Comparison of ENCODE assay signal across 8 mouse cellular contexts in genomic region chr15:25940397-25941377, GRCm38 (mm10). TPM values are rescaled to one million over a fixed set of nuclear protein-coding genes. Genes with fewer than 3 reads are reported as not detected.
DNase-seq lines count a peak whose midpoint lies in the region; ATAC-seq and TF ChIP-seq lines count a peak whose summit lies in the region.

No protein-coding gene starts in this region.

- intact Hi-C loops in gastrocnemius, adult 2 months (cut with DNase I): loop anchor here (1.0 kb wide), 1 partner anchor 36 kb away; no protein-coding TSS in a partner anchor

- H3K4me2 ChIP-seq in intestine, embryonic 16.5 days (ENCODE audit: low read depth, low read length): peak overlapping the region; percentile 49
- peak overlapping the region; percentile 49 for H3K4me2 ChIP-seq in lung, embryonic 16.5 days (ENCODE audit: low read depth, low read length)

- H3K4me1 ChIP-seq in intestine, embryonic 16.5 days (ENCODE audit: control insufficient read depth, insufficient read depth, low read length): peaks cover 3% of the 10 kb centered on the region; the same call in 1 of the 2 replicates
- no peaks in the 10 kb centered on the region; the same call in 1 of the 2 replicates for H3K4me1 ChIP-seq in lung, embryonic 16.5 days (replicated peaks; ENCODE audit: control insufficient read depth, insufficient read depth, low read length)

- TF ChIP-seq CTCF in gastrocnemius, adult 2 months (IDR thresholded peaks at IDR 0.05): peak; percentile 14; the same call in 1 of the 2 replicates

- peak overlapping the region; percentile 79 for H3K4me3 ChIP-seq in gastrocnemius, adult 2 months
- peak overlapping the region; percentile 38 for H3K4me3 ChIP-seq in intestine, embryonic 16.5 days (ENCODE audit: low read length)
- peak overlapping the region; percentile 29 for H3K4me3 ChIP-seq in lung, embryonic 16.5 days (ENCODE audit: low read length)

- peak; percentile 61 for ATAC-seq in intestine, embryonic 16.5 days
- peak; percentile 70 for ATAC-seq in lung, embryonic 16.5 days (ENCODE audit: low read depth)

- H3K27ac ChIP-seq in gastrocnemius, adult 2 months: peak overlapping the region; percentile 95
- H3K27ac ChIP-seq in intestine, embryonic 16.5 days (ENCODE audit: low read length): no peak overlapping the region
- no peak overlapping the region for H3K27ac ChIP-seq in lung, embryonic 16.5 days (ENCODE audit: low read length)

- H3K36me3 ChIP-seq in intestine, embryonic 16.5 days (ENCODE audit: control insufficient read depth, insufficient read depth, low read length): no peaks in the 10 kb centered on the region
- H3K36me3 ChIP-seq in lung, embryonic 16.5 days (ENCODE audit: control insufficient read depth, insufficient read depth, low read length): no peaks in the 10 kb centered on the region

- WGBS in intestine, embryonic 16.5 days: 24% methylated on average over 24 of the region's 24 CpGs
- 19% methylated on average over 24 of the region's 24 CpGs for WGBS in lung, embryonic 16.5 days

- DNase-seq in urinary bladder, adult 18-20 months (ENCODE audit: low spot score in 2 of 2): peak; percentile 29 to 41
- DNase-seq in urinary bladder, postnatal 10 days (ENCODE audit: low spot score): no peak
- DNase-seq in gastrocnemius, adult 2 months: peak; percentile 86
- no peak for DNase-seq in frontal cortex, postnatal 25 days (ENCODE audit: low spot score in 2 of 2)
- DNase-seq in layer of hippocampus, adult 8-10 months (ENCODE audit: low spot score in 2 of 2): no peak
- DNase-seq in cerebellum, adult 11-12 months: no peak

- no peaks in the 10 kb centered on the region for H3K9me3 ChIP-seq in intestine, embryonic 16.5 days (ENCODE audit: control insufficient read depth, low read length)
- no peaks in the 10 kb centered on the region for H3K9me3 ChIP-seq in lung, embryonic 16.5 days (ENCODE audit: control insufficient read depth, low read length)

- peak overlapping the region; percentile 56 for H3K9ac ChIP-seq in intestine, embryonic 16.5 days (ENCODE audit: low read depth, low read length)
- H3K9ac ChIP-seq in lung, embryonic 16.5 days (ENCODE audit: low read length): peak overlapping the region; percentile 11; the same call in 1 of the 2 replicates

- no peaks in the 10 kb centered on the region for H3K27me3 ChIP-seq in intestine, embryonic 16.5 days (replicated peaks; ENCODE audit: control insufficient read depth, insufficient read depth, low read length)
- no peaks in the 10 kb centered on the region for H3K27me3 ChIP-seq in lung, embryonic 16.5 days (ENCODE audit: control insufficient read depth, insufficient read depth, low read depth, low read length)

RNA-seq across cellular contexts. Expression of gene Zfp622, which starts 43.5 kb away (rescaled TPM):
- 10 to 100 TPM; 22.6 to 25.5 TPM for total RNA-seq in gastrocnemius, adult 2 months (2021)
- polyA plus RNA-seq in intestine, embryonic 16.5 days (2015; fragmentation: Nextera tagmentation; extraction: Ambion mirVana): 22.3 and 25.0 TPM in 2 replicates
- polyA plus RNA-seq in lung, embryonic 16.5 days (2015; fragmentation: Nextera tagmentation; extraction: Ambion mirVana): 19.4 and 22.0 TPM in 2 replicates
- total RNA-seq in layer of hippocampus, adult 8-10 months (2022): 10 to 100 TPM; 46.2 to 54.1 (median 51.5) TPM

Comparison
In these comparisons a context has a peak if more than half of its experiments do, and no peak if none do; other contexts are left out.
1. DNase-seq: peak in urinary bladder, adult 18-20 months (2 of 2) and gastrocnemius, adult 2 months (single experiment); none in urinary bladder, postnatal 10 days (single experiment), frontal cortex, postnatal 25 days (0 of 2), layer of hippocampus, adult 8-10 months (0 of 2) and cerebellum, adult 11-12 months (single experiment).
2. H3K4me3 ChIP-seq: peak in every context shown above with its lines; median percentile 79 in gastrocnemius, adult 2 months; 38 in intestine, embryonic 16.5 days; 29 in lung, embryonic 16.5 days.